Mouse (Mus musculus) CD4-positive, CD25-positive, alpha-beta regulatory T cell (primary cell): ENCODE results near the gene Vmn2r116. TPM values are rescaled to one million over a fixed set of nuclear protein-coding genes. Genes with fewer than 3 reads are reported as not detected.

ENCODE experiments used
- polyA plus RNA-seq: library from polyadenylated mRNA; unstranded; fragments of 100-300 nt; shearing (Covaris generic); gene quantifications from one replicate; pipeline ENCODE4 v1.2.1, GENCODE M21; 2017

Gene Vmn2r116
- polyA plus RNA-seq: 0.06 TPM

DNA sequence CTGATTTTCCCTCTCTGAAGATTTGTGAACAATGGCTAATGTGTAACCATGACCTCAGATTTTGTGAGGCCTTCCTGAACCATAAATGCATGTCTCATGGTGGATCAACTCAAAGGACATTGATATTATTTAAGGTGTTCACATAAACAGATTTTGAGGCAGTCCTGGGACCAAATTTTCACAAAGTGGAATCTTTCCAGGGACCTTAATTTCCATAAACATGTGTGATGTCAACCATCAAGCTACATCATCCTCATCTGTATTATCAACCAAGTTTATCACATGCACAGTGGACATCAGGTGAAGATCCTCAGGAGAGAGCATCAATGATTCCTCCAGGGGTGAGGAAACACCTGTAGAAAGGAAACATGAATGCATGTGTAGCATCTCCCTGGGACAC, at the start of gene Vmn2r116:
Gene Vmn2r116 (plus strand): TSS at position 301 of the 400 bp plus-strand sequence.

GRCm38 (mm10) chr17:23343441-23343840, 41.0 kb upstream of the Vmn2r116 start, which contains the start of gene Vmn2r115:
Vmn2r115 (plus strand) TSS chr17:23343741.

Other genes starting within 250 kb of the Vmn2r116 start
- gene Zfp40, start 191.4 kb upstream of the Vmn2r116 start, polyA plus RNA-seq: 7.4 TPM
- gene Vmn2r114, start 72.1 kb upstream of the Vmn2r116 start, polyA plus RNA-seq: 0.10 TPM
- 0.04 TPM for gene Vmn2r115, start 40.9 kb upstream of the Vmn2r116 start, polyA plus RNA-seq
- gene Vmn2r117, start 95.1 kb downstream of the Vmn2r116 start, polyA plus RNA-seq: not detected
- 21.2 TPM for gene Zfp213, start 179.6 kb downstream of the Vmn2r116 start, polyA plus RNA-seq
- gene Zfp13, start 214.9 kb downstream of the Vmn2r116 start, polyA plus RNA-seq: not detected
- gene Zscan10, start 216.3 kb downstream of the Vmn2r116 start, polyA plus RNA-seq: 1.6 TPM